Mouse (Mus musculus): ENCODE data around the gene Lyst.

GRCm38 (mm10) chr13:13798775-13799174 lies 208.6 kb downstream of the Lyst start:
- TF ChIP-seq CHD2 (IDR thresholded peaks at IDR 0.05; ENCODE audit: low read length) (no peak), CTCF (IDR thresholded peaks at IDR 0.05 in 2 of 3, conservative IDR thresholded peaks at IDR 0.05 in 1 of 3; ENCODE audit: control insufficient read depth in 1 of 3, insufficient read depth in 1 of 3, low read depth in 2 of 3, low read length in 3 of 3, poor library complexity in 1 of 3, severe bottlenecking in 1 of 3) (no peak), NRF1 (IDR thresholded peaks at IDR 0.05; ENCODE audit: insufficient read depth, low read depth, low read length, poor library complexity, severe bottlenecking) (no peak), ELF1 (IDR thresholded peaks at IDR 0.05; ENCODE audit: low read depth, low read length) (no peak), TBP (IDR thresholded peaks at IDR 0.05; ENCODE audit: low read depth, low read length) (no peak), POLR2A (IDR thresholded peaks at IDR 0.05; ENCODE audit: control insufficient read depth in 1 of 2, insufficient read depth in 1 of 2, low read depth in 1 of 2, low read length in 2 of 2, poor library complexity in 1 of 2) (no peak)
